Mouse (Mus musculus): Measurements from ENCODE around the gene Grin2a. TPM values are rescaled to one million over a fixed set of nuclear protein-coding genes. Genes with fewer than 3 reads are reported as not detected.

Gene Grin2a
- polyA plus RNA-seq, 1 experiment from 2014 or later, result 0.30 TPM

DNA sequence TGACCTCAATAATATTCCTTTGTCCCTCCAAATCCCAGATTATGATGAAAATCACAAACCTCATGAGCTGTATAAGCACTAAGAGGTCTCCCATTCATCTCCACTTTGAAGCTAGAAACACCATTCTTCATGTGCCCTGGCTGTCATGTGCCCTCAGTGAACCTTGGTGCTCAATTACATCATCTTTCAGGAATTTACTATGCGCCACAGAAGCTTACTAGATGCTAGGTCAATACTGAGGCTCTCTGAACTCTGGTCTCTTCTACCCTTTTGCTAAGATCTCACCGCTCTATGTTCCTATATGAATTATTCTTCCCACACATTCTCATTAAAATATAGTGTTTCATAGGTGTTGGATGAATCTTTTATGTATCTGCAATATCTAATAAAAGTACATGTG lies 387.9 kb downstream of the Grin2a start:
- ATAC-seq (replicated peaks; ENCODE audit: low FRiP score, low TSS enrichment, low read depth), result no peak

DNA sequence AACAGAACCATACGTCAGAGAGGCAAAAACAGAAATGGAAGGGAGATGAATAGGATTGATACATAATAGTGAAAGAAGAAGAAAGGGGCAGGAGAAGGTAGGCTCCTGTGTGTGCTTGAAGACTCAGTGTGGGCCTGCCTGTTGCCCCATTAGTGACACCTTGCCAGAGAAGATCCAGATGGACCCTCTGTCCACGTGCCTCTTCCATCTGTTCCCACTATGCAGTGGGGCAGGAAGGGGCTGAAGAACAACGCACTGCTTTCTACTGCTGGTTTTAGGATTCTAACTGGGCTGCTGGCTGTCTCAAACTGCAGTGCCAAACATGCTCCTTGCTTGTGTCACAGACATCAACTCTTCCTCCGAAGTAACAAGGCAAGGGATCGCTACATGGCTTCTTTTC lies 391.4 kb downstream of the Grin2a start:
- Histone ChIP-seq H3K4me1 (replicated peaks; ENCODE audit: control insufficient read depth, insufficient read depth, low read length) (no peaks in the 10 kb centered on the region), H3K4me2 (ENCODE audit: low read length) (no peak overlapping the region), H3K36me3 (ENCODE audit: control insufficient read depth, insufficient read depth, low read length) (no peaks in the 10 kb centered on the region), H3K4me3 (ENCODE audit: low read depth, low read length) (no peak overlapping the region), H3K9ac (ENCODE audit: low read length) (no peak overlapping the region), H3K27me3 (replicated peaks; ENCODE audit: control insufficient read depth, insufficient read depth, low read length) (no peaks in the 10 kb centered on the region), H3K27ac (ENCODE audit: low read depth) (no peak overlapping the region), H3K9me3 (ENCODE audit: control insufficient read depth, low read length) (no peaks in the 10 kb centered on the region)
- DNase-seq (ENCODE audit: low spot score) (no peak), ATAC-seq (replicated peaks; ENCODE audit: low FRiP score, low TSS enrichment, low read depth) (no peak)
- 79% methylated on average over 5 of the region's 5 CpGs for WGBS

More for the DNA sequence above, 387.9 kb downstream of the Grin2a start:
- Histone ChIP-seq H3K9ac (ENCODE audit: low read length) (no peak overlapping the region), H3K27ac (ENCODE audit: low read depth) (no peak overlapping the region), H3K9me3 (ENCODE audit: control insufficient read depth, low read length) (no peaks in the 10 kb centered on the region), H3K27me3 (replicated peaks; ENCODE audit: control insufficient read depth, insufficient read depth, low read length) (no peaks in the 10 kb centered on the region), H3K36me3 (ENCODE audit: control insufficient read depth, insufficient read depth, low read length) (no peaks in the 10 kb centered on the region), H3K4me1 (replicated peaks; ENCODE audit: control insufficient read depth, insufficient read depth, low read length) (no peaks in the 10 kb centered on the region), H3K4me2 (ENCODE audit: low read length) (no peak overlapping the region), H3K4me3 (ENCODE audit: low read depth, low read length) (no peak overlapping the region)
- DNase-seq (ENCODE audit: low spot score), result no peak
- WGBS, result 68% methylated on average over 2 of the region's 2 CpGs

DNA sequence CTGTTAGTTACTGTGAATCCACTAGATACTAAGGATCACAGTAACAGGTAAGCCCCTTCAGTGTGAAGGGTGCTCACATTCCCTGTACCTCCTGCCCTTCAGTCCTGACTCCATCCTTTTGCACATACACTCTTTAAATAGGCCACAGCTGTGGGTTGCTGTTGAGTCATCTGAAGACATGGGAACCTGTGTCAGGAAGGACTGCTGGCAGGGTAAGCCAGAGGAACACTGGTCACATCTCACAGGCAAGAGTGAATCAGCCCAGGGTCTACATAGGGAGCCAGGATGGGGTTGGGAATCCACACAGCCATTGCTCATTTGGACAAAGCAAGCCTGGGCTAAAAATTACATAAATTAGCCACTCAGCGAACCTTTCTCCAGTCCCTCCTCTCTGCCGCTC lies 392.8 kb downstream of the Grin2a start:
- H3K4me2 ChIP-seq (ENCODE audit: low read length), result no peak overlapping the region
- H3K9ac ChIP-seq (ENCODE audit: low read length), result no peak overlapping the region
- H3K4me1 ChIP-seq (replicated peaks; ENCODE audit: control insufficient read depth, insufficient read depth, low read length), result no peaks in the 10 kb centered on the region
- H3K9me3 ChIP-seq (ENCODE audit: control insufficient read depth, low read length), result no peaks in the 10 kb centered on the region
- DNase-seq (ENCODE audit: low spot score), result no peak
- H3K27ac ChIP-seq (ENCODE audit: low read depth), result no peak overlapping the region
- H3K27me3 ChIP-seq (replicated peaks; ENCODE audit: control insufficient read depth, insufficient read depth, low read length), result no peaks in the 10 kb centered on the region
- 82% methylated on average over 2 of the region's 2 CpGs for WGBS
- no peak overlapping the region for H3K4me3 ChIP-seq (ENCODE audit: low read depth, low read length)
- ATAC-seq (replicated peaks; ENCODE audit: low FRiP score, low TSS enrichment, low read depth), result no peak
- no peaks in the 10 kb centered on the region for H3K36me3 ChIP-seq (ENCODE audit: control insufficient read depth, insufficient read depth, low read length)

DNA sequence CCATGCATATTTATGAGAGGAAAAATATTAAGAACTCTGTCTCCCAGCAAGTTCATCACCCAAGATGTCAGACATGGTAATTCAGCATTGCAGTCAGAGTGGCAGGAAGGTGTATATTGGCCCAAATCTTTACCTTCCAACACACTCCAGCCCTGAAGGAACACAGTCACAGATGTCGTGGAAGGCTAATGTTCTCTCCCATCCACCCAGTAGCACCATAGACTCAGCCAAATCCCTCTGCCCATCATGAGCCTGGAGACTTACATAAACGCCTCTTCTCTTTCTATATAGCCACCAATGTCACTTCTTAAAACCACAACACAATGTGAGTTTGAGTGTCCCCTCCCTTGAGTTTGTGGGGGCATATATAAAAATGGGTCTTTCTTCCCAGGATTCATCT lies 406.2 kb downstream of the Grin2a start:
- no peak overlapping the region for H3K4me2 ChIP-seq (ENCODE audit: low read length)
- H3K27ac ChIP-seq (ENCODE audit: low read depth), result no peak overlapping the region
- H3K9me3 ChIP-seq (ENCODE audit: control insufficient read depth, low read length), result no peaks in the 10 kb centered on the region
- H3K9ac ChIP-seq (ENCODE audit: low read length), result no peak overlapping the region
- 73% methylated on average over 2 of the region's 2 CpGs for WGBS
- no peaks in the 10 kb centered on the region for H3K36me3 ChIP-seq (ENCODE audit: control insufficient read depth, insufficient read depth, low read length)
- DNase-seq (ENCODE audit: low spot score) (no peak), ATAC-seq (replicated peaks; ENCODE audit: low FRiP score, low TSS enrichment, low read depth) (no peak)
- no peaks in the 10 kb centered on the region for H3K4me1 ChIP-seq (replicated peaks; ENCODE audit: control insufficient read depth, insufficient read depth, low read length)
- H3K27me3 ChIP-seq (replicated peaks; ENCODE audit: control insufficient read depth, insufficient read depth, low read length), result no peaks in the 10 kb centered on the region
- no peak overlapping the region for H3K4me3 ChIP-seq (ENCODE audit: low read depth, low read length)

DNA sequence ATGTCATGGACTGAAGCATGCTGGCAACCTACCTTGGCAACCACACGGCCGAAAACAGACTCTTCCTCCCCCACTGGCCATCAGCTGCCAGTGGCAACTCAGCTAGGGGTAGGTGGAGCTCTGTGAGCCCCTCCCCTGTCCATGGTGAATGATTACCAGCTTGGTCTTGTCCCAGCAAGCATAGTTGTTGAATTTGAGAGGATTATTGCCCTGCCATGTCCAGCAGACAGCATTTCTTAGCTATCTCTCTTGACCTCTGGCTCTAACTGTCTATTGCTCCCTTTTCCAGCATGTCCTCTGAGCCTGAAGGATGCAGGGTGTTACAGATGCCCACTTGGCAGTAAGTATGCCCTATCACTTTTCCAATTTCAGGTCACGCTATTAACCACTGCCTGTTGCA lies 406.9 kb downstream of the Grin2a start:
- Histone ChIP-seq H3K4me2 (ENCODE audit: low read length) (no peak overlapping the region), H3K36me3 (ENCODE audit: control insufficient read depth, insufficient read depth, low read length) (no peaks in the 10 kb centered on the region), H3K9ac (ENCODE audit: low read length) (no peak overlapping the region), H3K4me3 (ENCODE audit: low read depth, low read length) (no peak overlapping the region), H3K27me3 (replicated peaks; ENCODE audit: control insufficient read depth, insufficient read depth, low read length) (no peaks in the 10 kb centered on the region), H3K4me1 (replicated peaks; ENCODE audit: control insufficient read depth, insufficient read depth, low read length) (no peaks in the 10 kb centered on the region), H3K27ac (ENCODE audit: low read depth) (no peak overlapping the region), H3K9me3 (ENCODE audit: control insufficient read depth, low read length) (no peaks in the 10 kb centered on the region)
- 60% methylated on average over 3 of the region's 3 CpGs for WGBS
- no peak for ATAC-seq (replicated peaks; ENCODE audit: low FRiP score, low TSS enrichment, low read depth)
- DNase-seq (ENCODE audit: low spot score), result no peak

DNA sequence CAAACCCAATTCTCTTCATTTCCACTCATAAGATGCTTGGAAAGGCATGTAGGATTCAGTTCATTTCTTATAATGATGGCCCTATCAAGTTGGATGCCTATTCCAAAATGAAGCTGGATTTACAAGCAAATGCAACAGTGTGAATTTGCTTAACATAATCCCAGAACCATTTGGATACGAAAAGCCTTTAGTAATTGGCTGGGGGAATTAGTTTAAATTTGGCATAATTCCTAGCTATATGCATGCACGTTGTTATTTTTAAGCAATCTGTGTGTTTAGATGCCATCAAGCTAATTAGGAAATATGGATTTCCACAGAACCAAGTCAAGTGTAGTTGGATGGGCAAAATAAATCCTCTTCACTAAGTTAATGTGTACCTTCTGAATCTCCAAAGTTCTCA lies 411.4 kb downstream of the Grin2a start:
- no peaks in the 10 kb centered on the region for H3K4me1 ChIP-seq (replicated peaks; ENCODE audit: control insufficient read depth, insufficient read depth, low read length)
- H3K4me3 ChIP-seq (ENCODE audit: low read depth, low read length), result no peak overlapping the region
- ATAC-seq (replicated peaks; ENCODE audit: low FRiP score, low TSS enrichment, low read depth), result no peak
- no peak for DNase-seq (ENCODE audit: low spot score)
- 68% methylated on average over 2 of the region's 2 CpGs for WGBS
- no peaks in the 10 kb centered on the region for H3K27me3 ChIP-seq (replicated peaks; ENCODE audit: control insufficient read depth, insufficient read depth, low read length)
- H3K9ac ChIP-seq (ENCODE audit: low read length), result no peak overlapping the region
- H3K4me2 ChIP-seq (ENCODE audit: low read length), result no peak overlapping the region
- no peak overlapping the region for H3K27ac ChIP-seq (ENCODE audit: low read depth)
- no peaks in the 10 kb centered on the region for H3K9me3 ChIP-seq (ENCODE audit: control insufficient read depth, low read length)
- H3K36me3 ChIP-seq (ENCODE audit: control insufficient read depth, insufficient read depth, low read length), result no peaks in the 10 kb centered on the region

DNA sequence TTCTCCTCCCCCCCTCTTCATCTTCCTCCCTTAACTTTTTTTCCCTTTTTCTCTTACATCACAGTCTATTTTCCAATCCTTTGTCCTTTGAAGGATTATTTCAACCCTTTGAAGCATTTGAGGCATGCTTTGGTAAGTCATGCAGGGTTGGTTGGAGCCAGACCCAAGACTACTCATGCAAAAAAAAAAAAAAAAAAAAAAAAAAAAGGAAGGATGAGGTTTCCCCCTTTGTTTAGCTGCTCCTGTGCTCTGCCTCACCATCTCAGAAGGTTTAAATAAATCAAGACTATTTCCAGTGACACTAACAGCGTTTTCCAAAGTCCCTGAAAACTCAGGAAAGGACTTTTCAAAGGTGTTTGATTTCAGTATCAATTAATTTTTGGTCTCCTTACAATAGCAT lies 423.6 kb downstream of the Grin2a start:
- Histone ChIP-seq H3K27me3 (replicated peaks; ENCODE audit: control insufficient read depth, insufficient read depth, low read length) (no peaks in the 10 kb centered on the region), H3K4me1 (replicated peaks; ENCODE audit: control insufficient read depth, insufficient read depth, low read length) (no peaks in the 10 kb centered on the region), H3K36me3 (ENCODE audit: control insufficient read depth, insufficient read depth, low read length) (no peaks in the 10 kb centered on the region), H3K9ac (ENCODE audit: low read length) (no peak overlapping the region), H3K27ac (ENCODE audit: low read depth) (no peak overlapping the region), H3K9me3 (ENCODE audit: control insufficient read depth, low read length) (no peaks in the 10 kb centered on the region), H3K4me2 (ENCODE audit: low read length) (no peak overlapping the region), H3K4me3 (ENCODE audit: low read depth, low read length) (no peak overlapping the region)
- DNase-seq (ENCODE audit: low spot score), result no peak
- ATAC-seq (replicated peaks; ENCODE audit: low FRiP score, low TSS enrichment, low read depth), result no peak
- 30% methylated on average over 1 of the region's 1 CpGs for WGBS

DNA sequence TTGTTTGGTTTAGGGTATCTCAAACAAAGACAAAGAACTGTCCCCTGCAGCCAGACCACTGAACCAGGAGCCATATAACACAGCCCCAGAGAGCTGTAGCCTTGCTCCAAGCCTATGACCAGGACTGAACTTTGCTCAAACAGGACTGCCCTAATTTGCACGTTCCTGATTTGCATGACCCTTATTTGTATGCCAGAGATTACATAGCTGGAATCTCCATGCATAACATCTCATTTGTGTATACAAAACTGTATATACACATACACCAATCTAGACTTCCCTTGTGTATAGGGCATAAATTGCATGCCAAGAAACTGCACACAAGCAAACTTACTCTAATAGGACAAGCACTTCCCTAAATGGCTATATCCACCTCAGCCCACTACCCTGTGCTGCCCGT lies 428.1 kb downstream of the Grin2a start:
- ATAC-seq (replicated peaks; ENCODE audit: low FRiP score, low TSS enrichment, low read depth) (no peak), DNase-seq (ENCODE audit: low spot score) (no peak)
- WGBS, result 44% methylated on average over 2 of the region's 2 CpGs

DNA sequence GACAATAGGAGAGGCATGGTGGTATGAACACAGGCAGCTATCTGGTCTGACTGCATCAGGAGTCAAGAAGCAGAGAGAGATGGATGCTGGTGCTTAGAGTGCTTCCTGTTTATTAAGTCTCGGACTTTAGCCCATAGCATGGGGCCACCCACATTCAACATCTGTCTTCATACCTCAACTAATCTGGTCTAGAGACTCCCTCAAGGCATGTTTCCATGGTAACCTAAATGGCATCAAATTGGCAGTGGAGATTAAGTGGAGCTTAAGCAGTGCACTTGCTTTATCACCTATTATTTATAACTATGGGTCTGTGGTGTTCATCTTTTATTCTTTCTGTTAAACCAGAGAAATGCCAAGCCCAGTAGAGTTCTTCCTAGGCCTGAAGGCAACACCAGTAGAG lies 433.5 kb downstream of the Grin2a start:
- H3K9me3 ChIP-seq (ENCODE audit: control insufficient read depth, low read length), result no peaks in the 10 kb centered on the region
- no peaks in the 10 kb centered on the region for H3K36me3 ChIP-seq (ENCODE audit: control insufficient read depth, insufficient read depth, low read length)
- 23% methylated on average over 1 of the region's 1 CpGs for WGBS
- H3K4me2 ChIP-seq (ENCODE audit: low read length), result no peak overlapping the region
- no peak for ATAC-seq (replicated peaks; ENCODE audit: low FRiP score, low TSS enrichment, low read depth)
- H3K27ac ChIP-seq (ENCODE audit: low read depth), result no peak overlapping the region
- no peak for DNase-seq (ENCODE audit: low spot score)
- H3K9ac ChIP-seq (ENCODE audit: low read length), result no peak overlapping the region
- no peaks in the 10 kb centered on the region for H3K4me1 ChIP-seq (replicated peaks; ENCODE audit: control insufficient read depth, insufficient read depth, low read length)
- no peaks in the 10 kb centered on the region for H3K27me3 ChIP-seq (replicated peaks; ENCODE audit: control insufficient read depth, insufficient read depth, low read length)
- H3K4me3 ChIP-seq (ENCODE audit: low read depth, low read length), result no peak overlapping the region

More for the DNA sequence above, 428.1 kb downstream of the Grin2a start:
- Histone ChIP-seq H3K4me3 (ENCODE audit: low read depth, low read length) (no peak overlapping the region), H3K27me3 (replicated peaks; ENCODE audit: control insufficient read depth, insufficient read depth, low read length) (no peaks in the 10 kb centered on the region), H3K9me3 (ENCODE audit: control insufficient read depth, low read length) (no peaks in the 10 kb centered on the region), H3K4me2 (ENCODE audit: low read length) (no peak overlapping the region), H3K27ac (ENCODE audit: low read depth) (no peak overlapping the region), H3K4me1 (replicated peaks; ENCODE audit: control insufficient read depth, insufficient read depth, low read length) (no peaks in the 10 kb centered on the region), H3K9ac (ENCODE audit: low read length) (no peak overlapping the region), H3K36me3 (ENCODE audit: control insufficient read depth, insufficient read depth, low read length) (no peaks in the 10 kb centered on the region)
